Mouse (Mus musculus) neural tube, embryonic 14.5 days (tissue): ENCODE results near the gene Arid4a. TPM values are rescaled to one million over a fixed set of nuclear protein-coding genes. Genes with fewer than 3 reads are reported as not detected.
A peak's percentile ranks its signal among the peaks of the same experiment; 100 is the strongest.

Experiments used
- ATAC-seq: fragments of 200-750 bp; cut with Nextera tagmentation; 2 replicates; pipeline ENCODE4 v1.8.0; 2017; ENCODE audit warnings: low read depth, mild to moderate bottlenecking, moderate TSS enrichment, moderate library complexity
- H3K27ac ChIP-seq: fragments of 300-500 bp; sonication (generic); 2 replicates; pipeline ENCODE4 v1.5.1; 2014; ENCODE audit warnings: low read depth, mild to moderate bottlenecking, control low read depth, low read length, moderate library complexity, mixed read lengths
- H3K27me3 ChIP-seq: fragments of 300-500 bp; sonication (generic); 2 replicates; pipeline ENCODE4 v1.6.1; 2014; ENCODE audit warnings: low read length; ENCODE audit not compliant: control insufficient read depth, insufficient read depth
- H3K36me3 ChIP-seq: fragments of 300-500 bp; sonication (generic); 2 replicates; pipeline ENCODE4 v1.6.1; 2014; ENCODE audit warnings: low read length, mixed read lengths; ENCODE audit not compliant: control insufficient read depth, insufficient read depth
- H3K4me1 ChIP-seq: fragments of 300-500 bp; sonication (generic); 2 replicates; pipeline ENCODE4 v1.6.1; 2014; ENCODE audit warnings: low read length; ENCODE audit not compliant: control insufficient read depth, insufficient read depth
- H3K4me2 ChIP-seq: fragments of 300-500 bp; sonication (generic); 2 replicates; pipeline ENCODE4 v1.6.1; 2014; ENCODE audit warnings: mild to moderate bottlenecking, low read depth, low read length, control low read depth
- H3K4me3 ChIP-seq: fragments of 300-500 bp; sonication (generic); 2 replicates; pipeline ENCODE4 v1.5.1; 2014; ENCODE audit warnings: low read depth, low read length, control low read depth, mixed read lengths
- H3K9ac ChIP-seq: fragments of 300-500 bp; sonication (generic); replicated peaks from 2 replicates; pipeline ENCODE4 v1.6.1; 2014; ENCODE audit warnings: low read depth, mild to moderate bottlenecking, control low read depth, low read length, mixed read lengths
- H3K9me3 ChIP-seq: fragments of 300-500 bp; sonication (generic); 2 replicates; pipeline ENCODE4 v1.6.1; 2016; ENCODE audit warnings: low read length; ENCODE audit not compliant: control insufficient read depth
- WGBS: fragments of 180-500 bp; shearing (Covaris S2); extraction: QIAGEN DNeasy Blood & Tissue Kit; methylation state at CpG from one replicate; pipeline ENCODE4 v1.1.7; 2014; 5-methylcytosine and 5-hydroxymethylcytosine counted together
- polyA plus RNA-seq: library from polyadenylated mRNA; unstranded; fragments of >200 nt; fragmentation: Nextera tagmentation; extraction: Ambion mirVana; gene quantifications from 2 replicates; pipeline ENCODE4 v1.2.1, GENCODE M21; 2014

The Arid4a gene
- polyA plus RNA-seq = 44.9 and 45.0 TPM in 2 replicates

GRCm38 (mm10) chr12:71015363-71016210 is at the start of gene Arid4a:
Gene Arid4a (plus strand): TSS chr12:71015990.
- Histone ChIP-seq H3K27ac (peak within 1 kb of the TSS; percentile 96), H3K4me3 (peak within 1 kb of the TSS; percentile 97), H3K27me3 (no peaks in the 10 kb centered on the region), H3K9ac (peak within 1 kb of the TSS; percentile 76), H3K36me3 (0 out of 2 replicates have a peak, but pooled peaks cover 9% of the 10 kb centered on the region), H3K9me3 (no peaks in the 10 kb centered on the region), H3K4me2 (peak within 1 kb of the TSS; percentile 81), H3K4me1 (peaks cover 23% of the 10 kb centered on the region)
- peak; percentile 99 for ATAC-seq
- 1% methylated on average over 61 of the region's 61 CpGs for WGBS

- peak overlapping the region; percentile 85 for H3K27ac ChIP-seq
- H3K4me2 ChIP-seq = peak overlapping the region; percentile 63
- ATAC-seq = no peak
- H3K4me3 ChIP-seq = peak overlapping the region; percentile 49
- WGBS = 55% methylated on average over 8 of the region's 8 CpGs
- H3K9ac ChIP-seq = no peak overlapping the region
- H3K27me3 ChIP-seq = no peaks in the 10 kb centered on the region
- peaks cover 9% of the 10 kb centered on the region for H3K36me3 ChIP-seq
- H3K9me3 ChIP-seq = no peaks in the 10 kb centered on the region
- H3K4me1 ChIP-seq = peaks cover 4% of the 10 kb centered on the region; the same call in 1 of the 2 replicates
Measured at GRCm38 (mm10) chr12:70967581-70967980, 48.2 kb upstream of the Arid4a start.

GRCm38 (mm10) chr12:70968141-70968790 is 47.5 kb upstream of the Arid4a start:
- peak overlapping the region; percentile 48 for H3K9ac ChIP-seq
- H3K9me3 ChIP-seq = no peaks in the 10 kb centered on the region
- ATAC-seq = peak; percentile 83
- peak overlapping the region; percentile 85 for H3K27ac ChIP-seq
- H3K4me2 ChIP-seq = peak overlapping the region; percentile 63
- peaks cover 6% of the 10 kb centered on the region; the same call in 1 of the 2 replicates for H3K36me3 ChIP-seq
- no peaks in the 10 kb centered on the region for H3K27me3 ChIP-seq
- WGBS = under 1% methylated on average over 35 of the region's 35 CpGs
- H3K4me1 ChIP-seq = peaks cover 4% of the 10 kb centered on the region; the same call in 1 of the 2 replicates
- H3K4me3 ChIP-seq = peak overlapping the region; percentile 49

- under 1% methylated on average over 15 of the region's 15 CpGs for WGBS
- ATAC-seq = peak; percentile 79
- Histone ChIP-seq H3K4me1 (peaks cover 4% of the 10 kb centered on the region; the same call in 1 of the 2 replicates), H3K27me3 (no peaks in the 10 kb centered on the region), H3K9me3 (no peaks in the 10 kb centered on the region), H3K4me3 (peak overlapping the region; percentile 49), H3K4me2 (peak overlapping the region; percentile 63), H3K27ac (peak overlapping the region; percentile 85), H3K36me3 (peaks cover under 1% of the 10 kb centered on the region; the same call in 1 of the 2 replicates), H3K9ac (peak overlapping the region; percentile 48; the same call in 1 of the 2 replicates)
Measured at GRCm38 (mm10) chr12:70968791-70969307, 46.9 kb upstream of the Arid4a start.

- H3K4me2 ChIP-seq = peak overlapping the region; percentile 43
- H3K27ac ChIP-seq = 0 out of 2 replicates have a peak overlapping the region, but pooled peaks have one; percentile 39
- no peaks in the 10 kb centered on the region for H3K9me3 ChIP-seq
- H3K36me3 ChIP-seq = no peaks in the 10 kb centered on the region
- H3K4me1 ChIP-seq = peaks cover 4% of the 10 kb centered on the region; the same call in 1 of the 2 replicates
- WGBS = 3% methylated on average over 17 of the region's 17 CpGs
- H3K27me3 ChIP-seq = no peaks in the 10 kb centered on the region
- peak overlapping the region; percentile 35 for H3K4me3 ChIP-seq
- H3K9ac ChIP-seq = no peak overlapping the region
- ATAC-seq = no peak
Measured at GRCm38 (mm10) chr12:70969485-70970184, 46.2 kb upstream of the Arid4a start.

GRCm38 (mm10) chr12:70973831-70974230 is 42.0 kb upstream of the Arid4a start:
- Histone ChIP-seq H3K4me3 (no peak overlapping the region; the same call in 1 of the 2 replicates), H3K36me3 (no peaks in the 10 kb centered on the region), H3K4me2 (peak overlapping the region; percentile 38; the same call in 1 of the 2 replicates), H3K9ac (no peak overlapping the region), H3K9me3 (no peaks in the 10 kb centered on the region), H3K27me3 (no peaks in the 10 kb centered on the region), H3K4me1 (peaks cover 6% of the 10 kb centered on the region), H3K27ac (no peak overlapping the region; the same call in 1 of the 2 replicates)
- ATAC-seq = no peak
- 87% methylated on average over 4 of the region's 4 CpGs for WGBS

- Histone ChIP-seq H3K27me3 (no peaks in the 10 kb centered on the region), H3K9ac (peak within 1 kb of the TSS; percentile 94), H3K9me3 (no peaks in the 10 kb centered on the region), H3K4me1 (peaks cover 6% of the 10 kb centered on the region), H3K4me2 (peak within 1 kb of the TSS; percentile 55), H3K27ac (peak within 1 kb of the TSS; percentile 93), H3K4me3 (peak within 1 kb of the TSS; percentile 96), H3K36me3 (no peaks in the 10 kb centered on the region)
- WGBS = under 1% methylated on average over 69 of the region's 71 CpGs
- ATAC-seq = peak; percentile 100
Measured at GRCm38 (mm10) chr12:70974441-70975266, 41.1 kb upstream of the Arid4a start, which contains the start of gene Psma3. Gene Psma3 (plus strand): TSS chr12:70974621.

GRCm38 (mm10) chr12:70975406-70975805 is 40.4 kb upstream of the Arid4a start:
- 22% methylated on average over 10 of the region's 10 CpGs for WGBS
- no peaks in the 10 kb centered on the region for H3K9me3 ChIP-seq
- H3K4me3 ChIP-seq = peak overlapping the region; percentile 96
- no peaks in the 10 kb centered on the region; the same call in 1 of the 2 replicates for H3K36me3 ChIP-seq
- H3K4me1 ChIP-seq = peaks cover 6% of the 10 kb centered on the region
- ATAC-seq = no peak
- H3K27me3 ChIP-seq = no peaks in the 10 kb centered on the region
- H3K27ac ChIP-seq = peak overlapping the region; percentile 93
- peak overlapping the region; percentile 55 for H3K4me2 ChIP-seq
- peak overlapping the region; percentile 94 for H3K9ac ChIP-seq
